Mouse (Mus musculus) monocyte, adult 5-6 weeks (primary cell): ENCODE results near the gene Ints6l. TPM values are rescaled to one million over a fixed set of nuclear protein-coding genes. Genes with fewer than 3 reads are reported as not detected.
"Not testable (repeated sequence)": the region's sequence is repeated elsewhere in the genome, so short reads cannot be mapped to it uniquely, and the experiment has no call there.

Experiments used
- ATAC-seq: fragments of 153-309, 156-312 bp; replicated peaks from 2 replicates; pipeline ENCODE4 v1.8.0; 2017; ENCODE audit warnings: mild to moderate bottlenecking; ENCODE audit not compliant: low TSS enrichment, insufficient number of reproducible peaks, severe bottlenecking, poor library complexity, low FRiP score
- total RNA-seq: library from RNA; stranded (forward); fragments of 200-1000, 200-491, 200-594 nt; gene quantifications from 3 replicates; pipeline ENCODE4 v1.2.3, GENCODE M21; 2017

Ints6l gene
- total RNA-seq, 1 experiment from 2014 or later, result 94.4 TPM

- peak; percentile 94 for ATAC-seq
Measured at GRCm38 (mm10) chrX:56481906-56482305, 27.2 kb downstream of the Ints6l start.

DNA sequence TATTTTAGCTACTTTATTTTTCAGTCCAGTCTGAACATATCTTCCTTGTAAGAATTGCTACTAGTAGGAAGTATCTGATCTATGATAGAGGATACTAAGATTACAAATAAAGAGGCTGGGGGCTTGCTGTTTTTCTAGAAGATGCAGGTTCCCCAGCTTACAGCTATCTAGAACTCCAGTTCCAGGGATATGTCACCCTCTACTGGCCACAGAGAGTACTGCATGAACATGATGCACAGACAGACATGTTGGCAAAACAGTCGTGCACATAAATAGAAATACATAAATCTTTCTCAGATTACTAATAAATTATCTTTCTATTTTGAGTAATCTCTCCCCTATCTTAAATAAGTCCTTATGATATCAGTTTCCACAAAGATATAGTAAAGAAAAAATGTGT, 35.1 kb downstream of the Ints6l start:
- ATAC-seq, result no peak

DNA sequence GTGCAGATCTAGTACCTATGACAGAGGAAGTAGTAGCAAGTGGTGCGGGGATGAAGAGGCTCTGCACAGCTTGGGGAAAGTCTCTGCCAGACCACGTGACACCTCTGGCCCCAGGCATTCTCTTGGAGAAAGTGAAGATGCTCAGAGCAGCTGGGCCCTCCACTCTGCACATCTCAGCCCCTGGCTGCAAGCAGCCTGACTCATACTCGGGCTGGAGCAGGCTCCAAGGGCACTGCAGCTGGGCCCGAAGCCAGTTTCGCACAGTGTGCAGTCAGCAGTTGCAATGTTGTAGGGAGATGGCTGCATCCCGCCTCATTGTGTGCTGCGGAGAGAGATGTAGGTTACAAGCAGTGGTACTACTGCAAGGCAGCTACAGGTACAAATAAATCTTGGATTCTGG, 42.6 kb downstream of the Ints6l start:
- ATAC-seq, result no peak

- ATAC-seq, result not testable (repeated sequence)
Measured at GRCm38 (mm10) chrX:56524442-56524841, 69.8 kb downstream of the Ints6l start, which contains the start of gene Gm10477. Gene Gm10477 (plus strand): TSS chrX:56524742.

- ATAC-seq, result no peak
Measured at GRCm38 (mm10) chrX:56531266-56531665, 76.6 kb downstream of the Ints6l start.

GRCm38 (mm10) chrX:56537162-56537561, 82.5 kb downstream of the Ints6l start:
- ATAC-seq, result no peak

DNA sequence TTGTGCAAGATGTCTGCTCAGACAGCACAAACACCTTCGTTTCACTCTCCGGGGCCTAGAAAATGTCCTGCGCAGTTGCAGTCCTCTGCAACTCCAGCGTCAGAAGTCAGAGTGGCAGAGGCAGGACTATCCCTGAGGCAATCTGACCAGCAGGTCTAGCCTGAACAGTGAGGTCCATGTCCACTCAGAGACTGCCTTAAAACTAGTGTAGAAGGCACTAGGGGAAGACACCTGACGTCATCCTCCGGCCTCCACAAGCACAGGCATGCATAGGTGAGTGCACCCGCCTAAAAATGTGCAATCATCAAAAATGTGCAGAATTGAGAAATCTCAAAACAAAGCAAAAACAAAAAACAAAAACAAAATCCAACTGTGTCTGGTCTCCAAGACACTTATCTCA, 94.8 kb downstream of the Ints6l start, which contains the start of gene Gm648:
Gene Gm648 (minus strand): TSS at position 101 of the 400 bp plus-strand sequence.
- ATAC-seq, result no peak

GRCm38 (mm10) chrX:56553584-56553983, 98.9 kb downstream of the Ints6l start:
- ATAC-seq, result no peak

Other genes with a start within 250 kb of the Ints6l start
- not detected in 3 replicates for gene Gm773, start 242.0 kb upstream of the Ints6l start, total RNA-seq
- gene Zfp449, start 108.5 kb upstream of the Ints6l start, total RNA-seq, result 0.29 TPM in 1 of 3 replicates, not detected in the others
- 0.19 TPM in 1 of 3 replicates, not detected in the others for gene Smim10l2a, start 80.3 kb upstream of the Ints6l start, total RNA-seq
- 8.1 to 16.1 TPM in 2 of 3 replicates, not detected in the other for gene Gm2174, start 6.9 kb upstream of the Ints6l start, total RNA-seq
- gene Gm10477, start 69.9 kb downstream of the Ints6l start, total RNA-seq, result not detected in 3 replicates
- not detected in 3 replicates for gene Gm648, start 94.7 kb downstream of the Ints6l start, total RNA-seq
- gene Mmgt1, start 143.2 kb downstream of the Ints6l start, total RNA-seq, result 7.4 to 9.4 TPM (median 8.1 TPM) in 3 replicates
- gene Slc9a6, start 154.9 kb downstream of the Ints6l start, total RNA-seq, result 9.9 to 11.5 TPM (median 11.3 TPM) in 3 replicates